Mouse (Mus musculus) central nervous system, embryonic 11.5 days (tissue): ENCODE results near the gene Inpp5e. TPM values are rescaled to one million over a fixed set of nuclear protein-coding genes. Genes with fewer than 3 reads are reported as not detected.

Experiments
- polyA plus RNA-seq: library from polyadenylated mRNA; depleted of rRNA; stranded (reverse); fragments of >200 nt; gene quantifications from 2 replicates; pipeline ENCODE4 v1.2.3, GENCODE M21; 2012; rRNA removed

The Inpp5e gene
- 37.1 and 43.5 TPM in 2 replicates for polyA plus RNA-seq

GRCm38 (mm10) chr2:26408515-26409356 lies at the start of gene Inpp5e:
Inpp5e (minus strand) TSS chr2:26409203.

DNA sequence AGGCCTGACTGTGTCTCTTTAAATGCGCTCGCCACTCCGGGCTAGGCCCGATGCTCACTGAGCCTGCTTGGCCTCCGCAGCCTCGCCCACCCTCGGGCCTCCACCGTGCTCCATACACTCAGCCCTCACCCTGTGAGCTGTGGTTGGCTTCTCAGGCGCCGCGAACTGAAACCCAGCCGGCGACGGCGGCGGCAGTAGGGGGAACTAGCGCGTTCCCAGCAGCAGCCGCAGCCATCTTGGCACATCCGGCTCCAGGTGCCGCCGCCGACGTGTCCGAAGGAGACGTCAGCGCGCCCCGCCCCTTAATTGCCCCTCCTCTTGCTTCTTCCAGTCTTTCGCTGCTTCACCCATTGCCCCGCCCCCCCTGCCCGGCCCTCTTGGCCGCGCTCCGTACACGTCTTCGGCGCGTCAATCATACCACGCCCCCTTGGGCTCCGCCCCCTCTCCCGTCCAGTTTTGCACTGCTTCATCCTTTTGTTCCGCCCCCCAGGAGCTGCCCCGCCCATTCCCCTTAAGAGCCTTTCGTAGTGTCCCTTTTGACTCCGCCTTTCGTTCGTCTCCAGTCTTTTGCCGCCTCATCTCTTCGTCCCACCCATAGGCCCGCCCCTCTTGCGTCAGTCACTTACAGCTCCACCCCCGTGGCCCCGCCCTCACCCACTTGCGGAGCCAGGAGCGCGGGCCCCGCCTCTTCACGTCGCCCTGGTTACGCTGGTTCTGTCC lies 36.1 kb upstream of the Inpp5e start, which contains the start of gene Sec16a:
Gene Sec16a, minus strand, starts transcription at position 271 of the 720 bp plus-strand sequence.

DNA sequence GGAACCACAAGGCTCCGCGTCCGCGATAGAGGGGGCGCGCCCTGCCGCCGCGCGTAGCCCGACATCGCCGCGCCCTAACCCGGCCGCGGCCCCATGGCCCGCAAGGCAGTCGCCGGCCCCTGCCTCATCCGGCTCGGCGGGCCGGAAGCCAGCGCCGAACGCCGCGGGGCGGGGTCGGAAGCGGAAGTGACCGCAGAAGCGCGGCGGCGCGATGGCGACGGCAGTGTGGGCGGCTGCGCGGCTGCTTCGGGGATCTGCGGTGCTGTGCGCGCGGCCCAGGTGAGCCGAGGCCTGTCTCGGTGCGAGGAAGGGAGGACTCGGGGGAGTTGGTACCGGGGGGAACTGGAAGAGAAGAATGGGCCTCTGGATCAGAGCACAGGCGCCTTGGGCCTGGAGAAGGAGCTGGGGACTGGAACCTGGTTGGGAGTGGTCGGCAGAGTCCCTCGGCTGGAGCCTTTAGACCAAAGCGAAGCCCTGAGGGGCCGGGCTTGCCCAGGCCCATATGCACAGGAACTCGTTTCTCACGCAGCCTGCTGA lies 19.8 kb downstream of the Inpp5e start, which contains the start of the genes Entr1 and Pmpca:
Gene Entr1, minus strand, starts transcription at position 163 of the 537 bp plus-strand sequence.
Gene Pmpca, plus strand, starts transcription at position 186 of the 537 bp plus-strand sequence.

DNA sequence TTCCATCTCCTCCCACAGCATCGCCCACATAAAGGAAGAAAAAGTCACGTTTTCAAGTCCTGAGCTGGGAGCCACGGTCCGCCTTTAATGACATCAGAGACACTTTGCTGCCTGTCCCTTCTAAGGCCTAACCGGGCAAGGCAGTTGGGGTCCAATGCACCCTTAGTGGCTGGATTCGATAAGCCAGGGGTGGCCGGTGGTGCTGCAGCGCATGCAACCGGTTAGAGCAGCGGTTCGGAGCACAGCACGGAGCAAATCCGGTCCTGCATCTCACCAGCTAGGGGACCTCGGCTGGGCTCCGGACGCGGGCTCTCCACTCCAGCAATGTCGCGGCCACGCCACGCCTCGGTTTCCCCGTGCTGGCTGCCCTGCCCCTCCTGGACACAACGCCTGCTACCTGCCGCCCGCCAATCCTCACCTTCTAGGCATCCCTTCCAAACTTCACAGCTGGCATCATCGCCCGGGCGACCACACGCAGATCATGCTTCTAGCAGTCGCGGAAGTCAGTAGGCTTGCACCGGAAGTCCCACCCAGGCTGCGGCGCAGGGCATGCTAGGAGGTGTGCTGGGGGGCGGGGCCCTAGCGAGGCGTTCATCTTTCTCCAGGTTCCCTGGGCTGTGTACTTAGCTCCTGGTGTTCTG lies 28.8 kb downstream of the Inpp5e start, which contains the start of gene Snapc4:
Gene Snapc4, minus strand, starts transcription at position 523 of the 641 bp plus-strand sequence.

DNA sequence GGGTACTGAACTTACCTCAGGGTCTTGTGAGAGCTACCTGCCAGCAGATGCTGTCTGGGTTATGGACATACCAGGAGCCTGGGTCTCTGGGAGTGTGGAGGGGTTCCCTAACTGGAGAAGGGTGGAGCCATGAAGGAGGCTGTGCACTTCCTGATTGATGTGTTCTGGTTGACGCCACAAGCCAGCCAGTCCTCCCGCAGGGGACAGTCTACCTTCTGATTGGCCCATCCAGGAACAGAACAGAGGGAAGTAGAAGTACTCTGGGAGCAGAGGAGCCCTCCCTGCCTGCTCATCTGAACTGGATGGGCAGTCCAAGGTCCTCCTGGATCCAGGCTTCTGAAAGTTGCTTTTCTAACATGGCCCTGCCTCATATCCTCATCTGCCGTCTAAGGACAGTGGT lies 48.2 kb downstream of the Inpp5e start, which contains the start of gene Card9:
Gene Card9, minus strand, starts transcription at position 147 of the 400 bp plus-strand sequence.

DNA sequence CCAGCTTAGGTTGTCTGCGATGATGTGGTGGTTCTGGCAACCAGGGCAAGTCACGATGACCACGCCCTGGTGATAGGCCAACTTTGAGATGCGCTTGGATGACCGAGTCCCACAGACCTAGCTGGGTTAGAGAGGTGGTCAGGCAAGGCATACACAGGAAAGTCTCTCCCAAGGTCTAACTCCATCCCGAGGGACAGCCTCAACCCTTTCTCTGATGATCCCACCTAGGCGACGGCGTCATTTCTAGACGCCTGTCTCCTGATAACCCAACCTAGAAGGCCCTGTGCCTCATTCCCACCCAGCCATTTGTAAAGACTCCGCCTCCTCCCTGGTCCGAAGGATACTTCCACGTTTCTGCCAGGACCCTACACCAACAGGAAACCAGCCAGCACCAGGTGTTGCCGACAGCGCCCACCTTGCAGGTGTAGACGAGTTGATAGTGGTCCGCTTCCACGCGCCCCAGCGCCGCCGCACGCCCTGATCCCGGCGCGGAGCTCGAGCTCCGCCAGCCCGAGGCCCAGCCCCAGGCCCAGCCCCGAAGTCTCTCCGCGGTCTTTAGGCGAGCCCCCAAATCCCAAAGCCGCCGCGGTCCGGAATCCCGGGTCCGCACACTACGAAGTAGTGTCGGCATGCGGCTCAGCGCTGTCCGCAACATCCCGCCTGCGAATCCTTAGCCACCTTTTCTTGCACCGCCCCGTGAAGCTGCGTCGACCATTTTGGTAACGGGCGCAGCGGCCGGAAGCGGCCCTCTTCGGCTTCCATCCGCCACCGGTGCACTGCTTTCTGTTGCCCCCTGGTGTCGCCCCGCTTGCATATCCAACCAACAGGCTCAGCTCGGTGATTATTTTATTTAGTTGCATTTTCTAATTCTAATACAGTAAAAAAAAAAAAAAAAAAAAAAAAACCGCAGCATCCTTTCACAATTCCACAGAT lies 57.4 kb downstream of the Inpp5e start, which contains the start of gene Dnlz:
Gene Dnlz, minus strand, starts transcription at position 753 of the 933 bp plus-strand sequence.

Other genes starting within 250 kb of the Inpp5e start
- gene Lhx3, start 200.9 kb downstream of the Inpp5e start, polyA plus RNA-seq = 1.7 and 5.5 TPM in 2 replicates
- 16.9 and 17.4 TPM in 2 replicates for gene Qsox2, start 171.7 kb downstream of the Inpp5e start, polyA plus RNA-seq
- 0.53 and 0.64 TPM in 2 replicates for gene Ccdc187, start 114.6 kb downstream of the Inpp5e start, polyA plus RNA-seq
- 90.4 and 91.8 TPM in 2 replicates for gene Gpsm1, start 93.7 kb downstream of the Inpp5e start, polyA plus RNA-seq
- gene Dnlz, start 57.1 kb downstream of the Inpp5e start, polyA plus RNA-seq = 29.9 and 41.4 TPM in 2 replicates
- gene Card9, start 48.3 kb downstream of the Inpp5e start, polyA plus RNA-seq = 2.5 and 3.2 TPM in 2 replicates
- 38.3 and 45.5 TPM in 2 replicates for gene Snapc4, start 28.6 kb downstream of the Inpp5e start, polyA plus RNA-seq
- 171 and 203 TPM in 2 replicates for gene Entr1, start 19.9 kb downstream of the Inpp5e start, polyA plus RNA-seq
- gene Pmpca, start 19.9 kb downstream of the Inpp5e start, polyA plus RNA-seq = 113 and 121 TPM in 2 replicates
- 36.5 and 43.9 TPM in 2 replicates for gene Sec16a, start 36.0 kb upstream of the Inpp5e start, polyA plus RNA-seq
- gene Notch1, start 107.5 kb upstream of the Inpp5e start, polyA plus RNA-seq = 38.0 and 39.8 TPM in 2 replicates
- 105 and 158 TPM in 2 replicates for gene Egfl7, start 170.8 kb upstream of the Inpp5e start, polyA plus RNA-seq
- gene Gm20532, start 177.4 kb upstream of the Inpp5e start, polyA plus RNA-seq = not detected in 2 replicates
- 5.7 and 11.7 TPM in 2 replicates for gene Agpat2, start 195.2 kb upstream of the Inpp5e start, polyA plus RNA-seq
- gene Fam69b, start 219.3 kb upstream of the Inpp5e start, polyA plus RNA-seq = 28.6 and 42.2 TPM in 2 replicates